Mouse (Mus musculus) layer of hippocampus, postnatal 14 days (tissue): ENCODE measurements around the gene Ripor1. TPM values are rescaled to one million over a fixed set of nuclear protein-coding genes. Genes with fewer than 3 reads are reported as not detected.

ENCODE experiments used
- DNase-seq, 2 experiments: peaks; one replicate each; pipeline ENCODE4 v3.0.0; 2021 to 2022; ENCODE audit warnings: low spot score in 2 of 2, mixed read lengths in 1 of 2
- total RNA-seq, 2 experiments: library from RNA; stranded (reverse); gene quantifications; 2 replicates each; pipeline ENCODE4 v1.2.3; 2021

Gene Ripor1
- total RNA-seq, 2 experiments from 2014 or later = 81.6 to 86.9 TPM

DNA sequence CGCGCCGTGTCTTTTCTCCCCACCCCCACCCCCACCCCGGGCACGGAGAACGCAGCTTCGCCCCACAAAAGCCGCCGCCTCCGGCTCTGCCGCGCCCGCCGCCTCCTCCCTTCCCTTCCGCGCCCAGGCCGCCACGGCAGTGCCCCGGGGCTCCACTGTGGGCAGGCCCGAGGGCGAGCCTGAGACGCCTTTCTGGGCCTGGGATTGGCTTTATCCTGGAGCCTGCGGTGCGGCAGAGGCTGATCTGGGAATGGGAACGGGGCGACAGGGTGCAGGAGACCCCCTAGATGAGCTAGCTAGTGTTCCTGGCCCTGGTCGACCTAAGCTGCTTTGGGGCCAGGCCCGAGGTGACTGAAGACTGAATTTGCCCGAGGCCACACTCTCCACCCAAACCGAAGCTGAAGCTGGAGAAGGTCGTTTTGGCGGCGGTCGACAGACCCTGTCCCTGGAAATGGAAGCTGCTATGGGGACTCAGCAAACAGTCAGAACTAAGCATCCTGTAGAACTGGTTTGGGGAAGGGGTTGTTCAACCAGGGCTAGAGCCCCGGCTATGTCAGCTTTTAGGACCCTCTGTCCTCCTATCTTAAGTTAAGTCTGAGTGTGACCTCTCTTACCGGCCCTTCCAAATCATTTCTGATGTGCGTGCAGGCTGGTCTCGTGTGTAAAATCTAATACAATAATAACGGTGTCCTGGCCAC lies 585 bp downstream of the Ripor1 start:
- DNase-seq = peak in 1 of 2 experiments; percentile 54

DNA sequence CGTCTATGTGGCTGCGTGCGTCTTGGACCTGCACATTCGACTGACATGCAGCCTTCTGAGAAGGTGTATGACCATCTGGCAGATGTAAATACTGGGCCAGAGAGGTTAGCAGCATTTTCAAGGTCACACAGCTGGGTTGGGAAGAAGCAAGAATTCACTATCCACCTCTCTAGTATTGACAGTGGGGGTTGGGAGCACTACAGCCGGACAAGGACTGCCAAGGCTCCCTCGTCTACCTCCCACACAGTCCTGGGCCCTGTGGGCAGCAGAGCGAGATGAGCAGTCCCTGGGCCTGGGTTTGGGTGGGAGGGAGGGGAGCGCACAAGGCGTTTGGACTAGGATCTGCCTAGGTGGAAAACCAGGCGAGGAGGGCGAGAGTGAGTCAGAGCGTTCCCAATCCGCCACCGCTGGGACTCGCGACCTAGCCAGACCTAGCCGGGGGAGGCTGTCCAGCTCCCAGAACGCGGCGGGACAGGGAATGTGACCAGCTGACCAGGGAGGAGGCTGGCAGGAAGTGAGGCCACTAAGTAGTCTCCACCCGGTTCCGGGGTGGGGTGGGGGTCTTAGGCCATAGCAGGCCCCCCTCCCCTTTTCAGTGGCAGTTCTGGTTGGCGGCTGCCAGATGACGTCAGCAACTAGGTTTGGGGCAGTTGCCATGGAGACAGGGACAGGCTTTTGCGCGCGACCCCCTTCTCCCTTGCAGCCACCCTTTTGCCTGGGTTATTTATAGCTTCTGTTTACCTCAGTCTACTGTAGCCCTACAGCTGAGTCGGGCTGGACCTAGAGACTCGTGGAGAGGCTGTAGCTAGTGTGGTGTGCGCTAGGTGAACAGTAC lies 1.4 kb downstream of the Ripor1 start:
- DNase-seq = peak; percentile 84 to 90

DNA sequence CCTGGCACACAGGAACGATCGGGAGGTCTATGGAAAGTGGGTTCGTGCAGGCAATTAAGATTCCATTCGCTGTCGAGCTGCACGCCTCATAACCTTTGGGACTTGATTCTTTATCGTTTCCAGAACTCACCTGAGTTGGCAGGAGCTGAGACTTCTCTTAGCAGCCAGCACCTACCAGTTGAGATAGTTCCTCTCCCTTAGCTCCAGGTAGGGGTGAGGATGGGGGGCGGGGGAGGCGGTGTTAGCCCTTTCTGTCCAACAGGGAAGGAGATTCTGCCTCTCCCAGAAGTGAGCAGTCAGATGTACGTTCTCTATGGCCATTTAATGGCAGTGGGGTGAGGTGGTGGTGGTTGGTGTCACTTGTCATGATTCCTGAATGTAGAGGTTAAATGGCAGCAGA lies 2.0 kb downstream of the Ripor1 start:
- DNase-seq = no peak

DNA sequence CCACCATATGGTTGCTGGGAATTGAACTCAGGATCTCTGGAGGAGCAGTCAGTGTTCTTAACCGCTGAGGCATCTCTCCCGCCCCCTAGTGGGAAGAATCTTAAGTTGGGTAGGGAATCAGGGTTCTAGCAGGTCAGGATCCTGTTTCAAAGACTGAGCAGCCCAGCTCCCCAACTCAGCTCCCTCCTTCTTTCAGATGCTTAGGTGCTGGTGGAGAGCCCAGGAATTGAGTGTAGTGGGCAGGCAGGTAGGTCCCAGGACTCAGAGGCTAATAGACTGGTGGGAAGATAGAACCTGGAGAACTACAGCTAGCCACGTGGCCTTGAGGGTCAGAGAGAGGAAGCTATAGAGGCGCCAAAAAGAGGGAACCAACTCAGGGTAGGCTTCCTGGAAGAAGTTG lies 2.6 kb downstream of the Ripor1 start:
- no peak for DNase-seq

DNA sequence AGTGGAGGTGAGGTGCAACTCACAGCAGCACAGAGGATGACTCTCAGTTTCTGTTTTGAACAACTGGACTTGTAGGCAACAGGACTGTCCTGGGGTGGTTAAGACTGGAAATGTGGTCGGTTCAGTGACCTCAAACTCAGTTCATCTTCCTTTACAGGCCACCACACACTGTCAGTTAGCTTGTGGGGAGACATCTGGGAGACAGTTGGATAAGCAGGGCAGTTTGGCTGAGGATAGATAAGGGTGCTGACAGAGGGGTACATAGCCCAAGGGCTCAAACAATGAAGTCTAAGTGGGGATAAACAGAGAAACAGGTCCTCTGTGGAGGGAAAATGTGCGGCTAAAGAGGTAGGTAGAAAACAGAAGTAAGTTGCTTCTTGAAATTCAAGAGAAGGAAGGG lies 4.3 kb downstream of the Ripor1 start:
- DNase-seq = no peak

DNA sequence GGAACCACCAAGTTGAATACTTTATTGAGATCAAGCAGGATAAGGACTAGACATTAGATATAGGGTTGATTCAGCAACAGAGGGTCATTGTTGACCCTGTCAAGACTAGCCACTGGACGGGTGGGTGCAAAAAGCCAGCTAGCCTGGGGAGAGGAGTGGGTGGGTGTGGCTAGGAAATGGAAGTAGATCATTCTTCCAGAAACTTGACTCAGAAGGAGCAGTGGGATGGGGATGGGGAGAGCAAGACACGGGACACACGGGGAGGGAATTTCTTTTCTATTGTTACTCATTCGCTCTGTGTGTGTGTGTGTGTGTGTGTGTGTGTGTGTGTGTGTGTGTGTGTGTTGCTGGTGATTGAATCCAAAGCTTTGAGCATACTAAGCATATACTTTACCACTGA lies 4.7 kb downstream of the Ripor1 start:
- DNase-seq = no peak

DNA sequence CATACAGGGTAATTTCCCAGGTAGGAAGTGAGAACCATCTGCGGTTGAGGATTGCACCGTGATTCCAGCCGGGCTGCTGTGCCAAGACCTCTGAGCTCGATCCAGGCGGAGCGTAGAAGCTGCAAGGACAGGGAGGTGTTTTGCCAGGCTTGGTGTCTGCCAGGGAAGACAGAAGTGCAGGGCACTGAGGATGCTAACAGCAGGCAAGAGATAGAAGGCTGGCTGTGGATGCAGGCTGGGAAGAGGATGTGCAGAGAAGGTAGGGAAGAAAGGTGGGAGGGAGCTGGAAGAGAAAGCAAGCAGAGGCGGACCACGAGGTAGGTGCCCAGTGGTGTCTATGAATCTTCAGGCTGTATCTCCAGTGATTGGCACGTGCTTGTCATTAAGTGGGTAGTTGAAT lies 6.8 kb downstream of the Ripor1 start:
- DNase-seq = no peak

DNA sequence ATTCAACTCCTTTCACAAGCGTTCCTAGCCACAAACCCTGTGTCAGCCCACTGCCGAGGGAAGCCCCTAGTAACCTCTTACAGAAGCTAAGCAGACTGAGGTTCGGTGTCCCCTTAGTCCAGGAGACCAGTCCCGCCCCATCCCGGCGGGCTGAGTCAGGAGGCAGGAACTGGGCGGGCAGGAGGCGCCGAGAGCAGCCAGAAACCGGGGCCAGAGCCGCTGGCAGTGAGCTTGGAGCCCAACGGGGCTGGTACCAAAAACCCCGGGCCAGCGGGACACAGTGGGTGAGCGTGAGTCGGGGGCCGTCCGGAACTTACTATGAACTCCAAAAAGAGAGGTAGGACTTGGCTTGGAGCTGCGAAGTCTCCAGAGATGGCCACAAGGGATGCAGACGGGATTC lies 8.0 kb downstream of the Ripor1 start:
- DNase-seq = no peak

DNA sequence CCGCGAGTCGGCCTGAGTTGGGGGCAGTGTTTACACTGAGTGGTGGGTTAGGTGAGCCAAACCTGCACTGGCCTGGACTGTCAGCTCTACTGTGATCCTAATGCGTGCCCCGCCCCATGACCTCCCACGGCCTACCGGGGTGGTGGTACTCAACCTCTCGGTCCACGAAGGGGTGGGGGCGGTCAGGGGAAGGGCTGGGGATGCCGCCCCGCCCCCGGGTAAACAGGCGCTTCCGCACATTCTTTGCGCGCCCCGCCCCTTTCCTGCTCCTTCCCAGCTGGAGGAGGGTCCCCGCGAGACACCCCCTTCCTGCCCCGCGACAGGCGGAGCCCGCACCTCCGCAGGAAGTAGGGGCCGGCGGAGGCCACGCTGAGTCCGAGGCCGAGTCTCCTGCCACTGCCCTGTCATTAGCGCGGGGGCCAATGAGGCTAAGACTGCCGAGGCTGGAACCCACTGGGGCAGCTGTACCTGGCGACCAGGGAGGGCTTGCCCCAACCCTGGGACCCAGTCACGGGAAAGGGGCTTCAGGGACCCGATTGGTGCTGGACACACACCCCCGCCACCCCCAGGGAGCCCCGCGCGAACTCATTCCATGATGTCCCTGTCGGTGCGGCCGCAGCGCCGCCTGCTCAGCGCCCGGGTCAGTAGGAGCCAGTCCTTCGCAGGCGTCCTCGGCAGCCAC lies 8.9 kb downstream of the Ripor1 start:
- DNase-seq = no peak

DNA sequence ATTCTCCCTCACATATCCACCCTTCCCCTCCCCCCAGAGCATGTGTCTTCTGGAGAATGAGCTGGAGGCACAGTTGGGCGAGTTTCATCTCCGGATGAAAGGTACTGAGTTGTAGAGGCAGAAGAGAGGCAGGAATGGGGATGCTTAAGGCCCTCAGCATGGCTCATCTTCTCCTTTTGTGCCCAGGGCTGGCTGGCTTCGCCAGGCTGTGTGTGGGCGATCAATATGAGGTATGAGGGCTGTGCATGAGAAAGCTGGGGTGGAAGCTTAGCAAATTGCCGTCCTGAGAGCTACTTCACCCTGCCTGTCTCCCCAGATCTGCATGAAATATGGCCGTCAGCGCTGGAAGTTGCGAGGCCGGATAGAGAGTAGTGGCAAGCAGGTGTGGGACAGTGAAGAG lies 10.9 kb downstream of the Ripor1 start:
- no peak for DNase-seq

DNA sequence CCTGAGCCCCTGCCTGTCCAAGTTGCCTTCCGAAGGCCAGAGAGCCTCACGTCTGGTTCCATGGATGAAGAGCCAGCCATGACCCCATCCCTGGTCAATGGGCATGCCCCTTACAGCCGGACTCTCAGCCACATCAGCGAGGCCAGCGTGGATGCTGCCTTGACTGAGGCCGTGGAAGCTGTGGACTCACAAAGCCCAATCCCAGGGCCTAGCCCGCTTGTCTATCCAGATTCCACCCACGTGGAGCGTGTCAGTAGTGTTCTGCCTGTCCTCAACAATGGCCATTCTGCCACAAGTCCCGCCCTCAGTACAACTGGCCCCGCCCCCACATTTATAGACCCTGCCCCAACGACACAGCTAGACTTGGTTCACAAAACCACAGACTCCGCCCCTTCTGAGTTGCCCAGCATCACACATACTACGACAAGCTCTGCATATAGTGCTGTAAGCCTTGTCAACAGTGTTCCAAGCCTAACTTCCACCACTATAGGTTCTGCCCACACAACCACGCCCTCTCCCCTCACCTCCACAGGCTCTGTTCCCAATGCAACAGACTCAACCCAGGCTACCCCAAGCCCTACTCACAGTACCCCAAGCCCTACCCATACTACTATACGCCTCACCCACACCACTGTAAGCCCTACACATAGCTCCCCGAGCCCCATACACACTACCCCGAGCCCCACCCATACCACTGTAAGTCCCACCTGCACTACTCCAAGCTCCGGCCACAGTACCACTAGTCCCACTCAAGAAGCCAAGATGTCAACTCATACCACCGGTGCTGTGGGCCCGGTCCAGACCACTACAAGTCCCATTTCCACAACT lies 12.6 kb downstream of the Ripor1 start:
- DNase-seq = no peak

DNA sequence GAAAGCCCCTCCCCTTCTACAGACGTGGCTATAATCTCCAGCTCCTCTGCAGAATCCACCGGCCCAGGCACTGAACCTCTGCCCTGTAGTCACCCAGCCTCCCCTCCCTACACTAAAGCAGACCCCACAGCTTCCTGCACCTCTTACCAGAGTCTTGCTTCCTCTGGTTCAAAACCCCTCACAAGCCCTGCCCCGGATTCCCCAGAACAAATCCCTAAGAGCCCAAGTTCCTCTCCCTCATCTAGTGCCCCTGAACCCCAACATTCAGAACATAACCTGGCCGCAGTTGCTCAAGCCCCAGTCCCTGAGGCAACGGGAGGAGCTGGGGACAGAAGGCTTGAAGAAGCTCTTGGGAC lies 13.2 kb downstream of the Ripor1 start:
- DNase-seq = no peak

DNA sequence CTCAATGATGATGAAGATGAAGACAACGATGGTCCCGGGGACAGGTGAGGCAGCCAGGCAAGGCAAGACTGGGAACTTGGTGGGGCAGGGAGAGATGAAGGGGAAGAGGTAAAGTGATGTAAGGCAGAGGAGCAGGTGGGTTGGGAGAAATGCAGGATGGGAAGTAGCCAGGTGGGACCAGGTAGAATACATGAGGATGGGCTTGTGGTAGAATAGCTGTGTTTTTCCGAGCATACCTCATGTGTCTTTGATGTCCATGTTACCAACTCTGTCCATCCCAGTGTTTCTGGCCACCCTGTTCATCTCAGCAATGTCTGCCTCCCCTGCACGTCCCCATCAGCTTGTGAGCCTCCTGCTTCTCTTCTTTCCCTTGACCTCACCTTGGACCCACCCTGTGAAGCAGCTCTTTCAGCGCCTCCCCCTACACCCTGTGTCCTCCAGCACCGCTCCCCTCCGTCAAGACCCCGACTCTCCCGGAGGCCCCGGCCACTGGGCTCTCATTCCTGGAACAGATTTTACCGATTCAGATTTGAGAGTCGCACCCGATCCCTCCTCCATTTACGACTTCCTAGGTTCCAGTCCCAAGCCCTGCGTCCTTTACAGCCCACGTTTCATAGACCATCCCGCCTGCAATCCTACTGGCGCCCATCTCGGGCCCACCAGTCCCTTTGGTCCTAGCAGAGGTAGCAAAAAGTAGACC lies 14.0 kb downstream of the Ripor1 start:
- DNase-seq = no peak

DNA sequence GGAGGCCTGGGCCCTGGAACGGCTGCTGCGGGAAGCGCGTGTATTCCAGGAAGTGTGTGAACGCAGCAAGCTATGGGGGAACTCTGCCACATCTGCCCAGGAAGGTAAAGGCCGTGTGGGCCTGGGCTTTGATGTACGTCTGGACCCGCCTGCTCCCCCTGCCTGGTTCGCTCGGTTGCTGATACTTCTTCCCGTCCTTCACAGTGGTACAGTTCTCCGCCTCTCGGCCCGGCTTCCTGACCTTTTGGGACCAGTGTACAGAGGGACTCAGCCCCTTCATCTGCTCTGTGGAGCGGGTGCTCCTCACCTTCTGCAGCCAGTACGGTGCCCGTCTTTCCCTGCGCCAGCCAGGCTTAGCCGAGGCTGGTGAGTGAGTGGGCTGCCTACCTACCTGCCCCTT lies 15.2 kb downstream of the Ripor1 start:
- DNase-seq = no peak

DNA sequence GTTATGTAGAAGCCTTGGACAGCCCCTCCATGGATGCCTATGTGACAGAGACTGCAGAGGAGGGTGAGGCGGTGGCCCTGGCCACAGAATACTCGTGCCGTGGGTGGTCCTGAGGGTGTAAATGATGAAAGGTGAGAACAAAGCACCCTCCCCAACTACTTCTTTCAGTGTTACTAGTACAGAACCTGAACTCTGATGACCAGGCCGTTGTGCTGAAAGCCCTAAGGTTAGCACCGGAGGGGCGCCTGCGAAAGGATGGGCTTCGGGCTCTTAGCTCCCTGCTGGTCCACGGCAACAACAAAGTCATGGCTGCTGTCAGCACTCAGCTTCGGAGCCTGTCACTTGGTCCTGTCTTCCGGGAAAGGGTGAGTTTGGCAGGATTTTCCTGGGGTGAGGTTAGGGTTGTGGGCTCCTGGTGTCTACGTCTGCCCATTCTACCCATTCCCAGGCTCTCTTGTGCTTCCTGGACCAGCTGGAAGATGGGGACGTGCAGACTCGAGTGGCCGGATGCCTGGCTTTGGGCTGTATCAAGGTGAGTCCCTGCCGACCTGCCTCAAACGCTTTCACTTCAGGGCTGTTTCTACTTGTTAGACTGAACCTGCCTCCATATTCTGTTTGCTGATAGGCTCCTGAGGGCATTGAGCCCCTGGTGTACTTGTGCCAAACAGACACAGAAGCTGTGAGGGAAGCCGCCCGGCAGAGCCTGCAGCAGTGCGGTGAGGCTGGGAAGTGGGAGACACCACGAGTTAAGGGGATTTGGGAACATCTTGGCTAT lies 16.1 kb downstream of the Ripor1 start:
- DNase-seq = no peak

DNA sequence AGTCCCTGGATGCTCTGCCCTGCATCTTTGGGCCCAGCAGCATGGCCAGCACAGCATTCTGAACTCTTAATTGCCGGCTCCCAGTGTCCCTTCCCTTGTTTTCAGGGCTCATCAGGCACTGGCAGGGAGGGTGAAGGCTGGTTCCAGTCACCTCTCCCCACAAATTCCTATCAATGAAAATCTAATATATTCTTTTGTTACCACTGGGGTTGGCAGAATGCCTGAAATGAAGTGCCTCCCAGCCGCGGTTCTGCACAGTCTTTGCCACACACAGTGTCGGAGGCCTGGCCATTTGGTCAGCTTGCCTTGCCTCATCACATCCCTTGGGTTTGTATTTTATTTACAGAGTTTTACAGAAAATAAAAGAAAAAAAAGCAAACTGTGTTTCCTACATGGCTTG lies 16.8 kb downstream of the Ripor1 start:
- no peak for DNase-seq

DNA sequence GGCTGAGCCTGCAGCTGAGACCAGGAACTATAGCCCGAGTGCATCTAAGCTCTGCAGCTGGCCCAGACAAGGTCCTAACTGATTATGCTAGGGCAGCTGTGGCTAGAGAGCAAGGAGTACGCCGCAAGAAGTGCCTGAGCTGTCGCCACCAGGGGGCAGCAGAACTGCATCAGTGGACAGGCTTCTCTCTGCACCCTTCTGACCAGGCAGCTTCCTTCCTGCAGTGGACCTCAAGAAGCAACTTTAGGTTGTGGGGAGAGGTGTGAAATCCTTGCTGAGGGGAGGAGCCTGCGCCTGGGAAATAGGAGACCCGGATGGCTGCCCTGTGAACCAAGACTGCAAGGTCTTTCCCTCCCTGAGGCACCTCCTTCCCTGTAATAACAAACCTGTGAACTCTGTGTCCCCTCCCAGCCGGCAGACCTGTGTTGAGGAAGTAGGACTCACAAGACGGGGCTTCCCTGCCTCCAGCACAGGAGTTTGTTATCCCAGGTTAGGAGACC lies 17.4 kb downstream of the Ripor1 start:
- DNase-seq = peak; percentile 93 to 95

DNA sequence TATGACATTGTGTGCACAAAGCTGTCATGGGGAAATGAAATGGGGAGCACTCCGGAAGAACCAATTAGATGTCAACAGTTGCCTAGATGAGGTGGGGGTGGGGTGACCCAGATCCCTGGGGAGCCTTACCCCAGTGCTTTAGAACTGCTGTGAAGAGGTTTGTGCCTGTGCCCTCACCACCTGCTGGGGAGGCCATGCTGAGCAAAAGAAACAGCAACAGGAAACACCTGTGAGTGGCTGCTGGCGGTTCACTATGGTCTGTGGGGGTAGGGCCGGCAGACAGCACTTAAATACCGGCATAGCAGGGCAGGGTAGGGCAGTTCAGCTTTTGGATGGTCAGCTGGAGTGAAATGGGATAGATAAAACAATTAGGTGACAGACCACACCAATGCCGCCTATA lies 18.1 kb downstream of the Ripor1 start:
- DNase-seq = no peak

DNA sequence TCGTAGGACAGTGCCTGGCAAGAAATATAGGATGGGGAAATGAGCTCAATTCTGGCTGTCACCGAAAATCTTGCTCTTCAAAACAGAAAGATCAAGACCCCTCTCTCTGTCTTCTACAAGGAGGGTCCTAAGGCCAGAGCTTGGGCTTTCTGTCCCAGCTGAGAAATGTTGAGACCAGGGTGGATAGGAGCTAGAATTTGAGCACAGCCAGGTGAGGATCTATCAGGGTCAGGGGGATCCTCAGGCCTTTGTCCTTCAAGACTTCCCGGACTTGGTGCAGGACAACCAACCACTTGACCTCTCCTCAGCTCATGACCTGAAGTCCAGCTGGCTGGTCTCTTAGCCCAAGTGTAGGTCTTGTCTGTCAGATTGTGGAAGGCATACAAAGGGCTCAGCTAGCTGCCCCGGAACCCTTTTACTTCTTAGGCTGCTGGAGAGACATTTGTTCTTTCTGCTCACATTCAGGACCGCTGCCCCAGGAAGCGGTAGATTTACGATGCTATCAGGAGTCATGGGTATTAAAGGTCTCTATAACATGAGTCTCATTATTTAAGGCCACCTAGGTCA lies 18.7 kb downstream of the Ripor1 start:
- no peak for DNase-seq
